Mouse (Mus musculus) heart, adult 11 months (tissue): ENCODE measurements around the gene C1s1.
"Not testable (repeated sequence)": the region's sequence is repeated elsewhere in the genome, so short reads cannot be mapped to it uniquely, and the experiment has no call there.

Experiments
- DNase-seq: peaks from one replicate; pipeline ENCODE4 v3.0.0; 2022

The C1s1 gene

GRCm38 (mm10) chr6:124542284-124542683, at the start of gene C1s1:
C1s1 (minus strand) TSS chr6:124542359.
- peak; percentile 97 for DNase-seq

- peak; percentile 74 for DNase-seq
These were observed 46.6 kb upstream of the C1s1 start for GRCm38 (mm10) chr6:124588771-124589170.

GRCm38 (mm10) chr6:124586266-124586665, 44.1 kb upstream of the C1s1 start:
- no peak for DNase-seq

DNA sequence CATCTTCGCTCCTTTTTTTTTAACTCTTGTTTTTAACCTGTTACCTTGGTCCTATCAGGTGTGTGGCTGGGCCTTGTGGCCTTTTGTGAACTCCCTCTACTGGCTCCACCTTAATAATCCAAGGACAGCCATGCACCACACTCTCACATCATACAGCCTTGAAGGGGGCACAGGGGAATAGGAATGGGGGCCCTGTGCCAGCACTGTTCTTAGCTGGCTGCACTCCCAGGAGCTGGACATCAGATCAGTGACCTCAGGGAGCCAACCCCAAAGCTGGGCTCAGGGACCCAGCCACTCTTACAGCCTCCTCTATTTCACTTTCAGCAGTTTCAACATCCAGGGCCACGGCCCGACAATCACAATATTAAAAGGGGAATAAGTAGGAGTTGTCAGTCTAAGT, 43.6 kb upstream of the C1s1 start:
- DNase-seq = peak; percentile 92

GRCm38 (mm10) chr6:124584935-124585334, 42.8 kb upstream of the C1s1 start:
- no peak for DNase-seq

DNA sequence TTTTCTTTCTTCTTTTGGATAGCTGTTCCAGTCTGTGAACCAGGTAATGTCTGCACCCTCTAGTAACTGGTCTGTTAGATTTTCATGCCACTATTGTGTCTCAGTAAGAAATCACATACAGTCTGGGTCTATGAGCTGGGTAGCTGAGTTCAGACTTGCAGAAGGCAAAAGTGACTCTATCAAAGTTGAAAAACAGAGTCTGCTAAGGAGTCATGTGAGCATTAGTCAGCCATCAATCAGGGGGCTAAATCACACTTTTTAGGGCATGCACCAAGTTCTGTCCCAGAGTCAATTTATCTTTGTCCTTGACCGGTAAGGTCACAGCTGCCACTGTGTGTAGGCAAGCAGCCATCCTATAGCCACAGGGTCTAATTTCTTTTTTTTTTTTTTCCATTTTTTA, 40.1 kb upstream of the C1s1 start:
- peak; percentile 43 for DNase-seq

DNA sequence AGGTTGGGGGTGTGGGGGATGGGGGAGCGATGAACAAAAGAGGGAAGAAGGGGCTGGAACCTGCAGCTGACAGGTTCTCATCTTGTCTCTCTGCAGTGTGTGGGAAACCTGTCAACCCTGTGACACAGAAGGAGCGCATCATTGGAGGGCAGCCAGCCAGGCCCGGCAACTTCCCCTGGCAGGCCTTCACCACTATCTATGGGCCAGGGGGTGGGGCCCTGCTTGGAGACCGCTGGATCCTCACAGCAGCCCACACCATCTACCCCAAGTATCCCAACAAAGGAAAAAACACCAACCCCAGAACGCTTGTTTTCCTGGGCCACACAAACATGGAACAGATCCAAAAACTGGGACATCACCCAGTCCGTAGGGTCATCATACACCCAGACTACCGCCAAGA, 38.0 kb upstream of the C1s1 start:
- DNase-seq = peak; percentile 66

DNA sequence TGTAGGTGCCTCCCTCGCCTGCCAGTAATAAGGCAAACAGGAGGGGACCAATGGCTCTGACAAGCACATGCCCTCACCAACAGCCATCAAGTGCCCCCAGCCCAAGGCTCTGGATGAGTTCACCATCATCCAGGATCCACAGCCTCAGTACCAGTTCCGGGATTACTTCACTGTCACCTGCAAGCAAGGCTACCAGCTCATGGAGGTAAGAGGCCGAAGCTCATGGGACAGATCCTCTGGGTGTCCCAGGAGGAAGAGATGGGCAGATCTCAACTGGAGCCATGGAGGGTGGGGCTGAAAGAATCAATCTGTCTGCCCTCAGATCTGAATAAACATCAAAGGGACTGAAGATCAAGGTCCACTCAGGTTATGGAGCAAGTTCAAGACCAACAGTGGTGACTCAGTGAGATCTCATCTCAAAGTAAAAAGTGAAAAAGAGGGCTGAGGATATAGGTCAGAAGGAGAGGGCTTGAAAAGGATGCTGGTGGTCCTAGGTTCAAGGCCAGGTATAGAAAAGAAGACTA, 33.1 kb upstream of the C1s1 start:
- DNase-seq = peak; percentile 58

DNA sequence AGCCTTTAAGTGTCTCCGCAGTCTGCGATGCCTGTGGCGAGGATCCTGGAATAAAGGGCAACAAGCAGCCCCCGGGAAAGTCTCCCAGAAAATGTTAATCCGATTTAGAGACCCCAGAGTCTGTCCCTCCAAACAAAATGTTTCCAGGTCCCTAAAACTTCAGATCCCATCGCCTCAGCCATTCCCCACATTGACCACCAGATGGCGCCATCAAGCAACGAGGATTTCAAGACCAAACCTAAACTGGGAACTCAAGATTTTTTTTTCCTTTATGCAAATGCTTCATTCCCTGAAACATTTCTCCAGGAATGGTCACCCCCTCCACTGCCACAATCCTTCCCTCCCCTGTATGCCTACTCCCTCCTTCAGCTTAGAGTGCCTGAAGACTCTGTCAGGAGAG, 27.9 kb upstream of the C1s1 start, which contains the start of gene C1rb:
Gene C1rb (plus strand): TSS at position 269 of the 400 bp plus-strand sequence.
- peak; percentile 88 for DNase-seq

DNA sequence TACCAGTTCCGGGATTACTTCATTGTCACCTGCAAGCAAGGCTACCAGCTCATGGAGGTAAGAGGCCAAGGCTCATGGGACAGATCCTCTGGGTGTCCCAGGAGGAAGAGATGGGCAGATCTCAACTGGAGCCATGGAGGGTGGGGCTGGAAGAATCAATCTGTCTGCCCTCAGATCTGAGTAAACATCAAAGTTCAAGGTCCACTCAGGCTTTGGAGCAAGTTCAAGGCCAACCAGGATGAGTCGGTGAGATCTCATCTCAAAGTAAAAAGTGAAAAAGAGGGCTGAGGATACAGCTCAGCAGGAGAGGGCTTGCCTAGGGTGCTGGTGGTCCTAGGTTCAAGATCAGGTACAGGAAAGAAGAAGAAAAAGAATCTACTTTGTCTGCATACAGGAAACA, 19.5 kb upstream of the C1s1 start:
- peak; percentile 36 for DNase-seq

GRCm38 (mm10) chr6:124561156-124561555, 19.0 kb upstream of the C1s1 start:
- DNase-seq = peak; percentile 52

GRCm38 (mm10) chr6:124555956-124556355, 13.8 kb upstream of the C1s1 start:
- DNase-seq = not testable (repeated sequence)

DNA sequence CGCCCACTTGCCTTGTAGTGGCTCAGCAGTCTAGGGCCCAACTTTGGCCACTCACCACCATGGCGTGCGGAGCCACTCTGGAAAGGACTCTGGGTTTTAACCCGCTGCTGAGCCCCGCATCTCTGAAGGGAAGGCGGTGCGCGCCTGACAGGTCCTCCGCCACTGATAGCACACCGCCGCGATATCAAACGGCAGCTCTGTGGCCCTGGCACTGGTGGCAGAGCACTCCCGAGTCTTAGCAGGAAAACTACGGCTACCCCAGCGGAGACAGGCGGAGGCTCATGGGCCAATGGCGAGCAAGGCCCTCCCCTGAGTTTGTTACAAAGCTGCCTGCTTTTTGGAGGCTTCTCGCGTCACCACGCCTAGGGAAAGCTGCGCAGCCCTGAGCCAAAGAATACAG, 10.6 kb upstream of the C1s1 start:
- DNase-seq = peak; percentile 90

GRCm38 (mm10) chr6:124549023-124549550, 6.9 kb upstream of the C1s1 start:
- peak; percentile 53 for DNase-seq

- DNase-seq = not testable (repeated sequence)
These were observed 5.8 kb upstream of the C1s1 start for GRCm38 (mm10) chr6:124547979-124548378.

GRCm38 (mm10) chr6:124545425-124545824, 3.3 kb upstream of the C1s1 start:
- peak; percentile 55 for DNase-seq

- DNase-seq = peak; percentile 90
These were observed 2.3 kb upstream of the C1s1 start for GRCm38 (mm10) chr6:124544466-124544865.

DNA sequence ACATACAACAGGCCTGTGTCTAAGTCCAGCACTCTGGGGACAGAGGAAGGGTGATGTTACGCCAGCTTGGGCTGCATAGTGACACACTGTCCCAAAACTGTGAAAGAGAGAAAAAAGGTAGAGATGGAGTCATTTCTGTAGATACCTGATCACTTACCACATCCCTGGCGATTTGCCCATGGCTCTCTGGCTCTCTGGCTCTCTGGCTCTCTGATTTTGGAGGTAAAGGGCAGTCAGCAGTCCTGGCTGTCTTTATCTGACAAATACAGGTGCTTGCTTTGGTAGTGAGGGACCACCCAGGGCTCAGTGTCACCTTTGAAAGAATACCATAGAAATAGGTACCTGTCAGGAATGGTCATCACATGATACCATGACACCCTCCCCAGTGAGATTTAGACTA, 983 bp downstream of the C1s1 start:
- DNase-seq = peak; percentile 79

DNA sequence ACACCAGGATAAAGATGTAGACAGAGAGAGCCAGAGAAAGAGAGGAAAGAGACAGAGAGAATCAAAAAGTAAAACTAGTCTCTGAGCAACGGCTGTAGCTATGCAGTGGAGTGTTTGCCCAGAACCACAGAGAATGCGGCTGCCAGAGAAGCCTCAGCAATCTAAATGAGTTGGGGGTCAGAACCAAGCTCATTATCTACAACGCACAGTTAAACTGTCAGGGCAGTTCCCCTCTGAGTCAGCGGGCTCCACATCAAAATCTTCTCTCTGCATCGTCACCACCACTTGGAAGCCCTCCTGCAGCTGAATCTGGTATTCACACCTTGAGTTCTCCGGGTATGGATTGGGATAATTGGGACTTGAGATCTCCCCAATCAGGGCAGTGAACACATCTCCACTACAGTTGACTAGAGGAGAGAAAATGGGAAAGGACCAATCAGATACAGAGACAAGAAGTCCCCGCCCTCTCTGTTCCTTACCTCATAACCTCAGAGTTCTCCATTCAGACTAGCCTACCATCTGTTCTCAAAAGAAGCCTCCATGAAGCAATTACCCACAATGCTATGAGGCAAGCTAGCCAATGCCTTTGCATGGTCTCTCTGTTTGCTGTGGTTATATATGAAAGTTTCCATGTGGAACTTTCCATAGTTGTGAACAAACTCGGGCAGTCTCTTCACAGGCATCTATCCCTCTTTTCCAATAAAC, 5.9 kb downstream of the C1s1 start:
- DNase-seq = peak; percentile 66

GRCm38 (mm10) chr6:124531077-124531476, 11.1 kb downstream of the C1s1 start:
- DNase-seq = peak; percentile 70

DNA sequence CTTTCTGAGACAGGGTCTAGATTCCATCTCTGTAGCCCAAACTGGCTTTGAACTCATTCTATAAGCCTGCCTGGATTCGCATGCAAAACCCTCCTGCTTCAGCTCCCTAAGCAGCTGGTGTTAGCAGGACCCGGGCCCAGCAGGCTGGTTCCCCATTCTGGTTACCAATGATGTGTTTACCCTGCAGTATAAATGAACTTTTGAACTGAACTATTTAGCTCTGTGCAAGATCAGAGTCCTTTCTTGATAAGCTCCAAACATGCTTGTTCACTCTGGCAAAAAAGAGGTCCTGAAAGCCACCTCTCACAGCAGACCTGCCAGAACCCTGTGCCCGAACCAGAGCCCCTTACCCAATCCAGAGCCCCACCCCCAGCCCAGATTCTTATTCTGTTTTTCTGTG, 14.3 kb downstream of the C1s1 start:
- DNase-seq = no peak

GRCm38 (mm10) chr6:124522082-124522481, 20.1 kb downstream of the C1s1 start:
- DNase-seq = not testable (repeated sequence)

GRCm38 (mm10) chr6:124517733-124518132, 24.4 kb downstream of the C1s1 start:
- not testable (repeated sequence) for DNase-seq

DNA sequence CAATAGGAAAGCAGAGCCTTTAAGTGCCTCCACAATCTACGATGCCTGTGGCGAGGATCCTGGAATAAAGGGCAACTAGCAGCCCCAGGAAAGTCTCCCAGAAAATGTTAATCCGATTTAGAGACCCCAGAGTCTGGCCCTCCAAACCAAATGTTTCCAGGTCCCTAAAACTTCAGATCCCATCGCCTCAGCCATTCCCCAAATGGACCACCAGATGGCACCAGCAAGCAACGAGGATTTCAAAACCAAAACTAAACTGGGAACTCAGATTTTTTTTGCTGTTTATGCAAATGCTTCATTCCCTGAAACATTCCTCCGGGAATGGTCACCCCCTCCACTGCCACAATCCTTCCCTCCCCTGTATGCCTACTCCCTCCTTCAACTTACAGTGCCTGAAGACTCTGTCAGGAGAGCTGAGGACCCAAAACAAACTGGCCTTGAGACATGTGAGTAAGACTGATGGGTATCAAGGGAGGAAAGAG, 29.8 kb downstream of the C1s1 start, which contains the start of gene C1ra:
Gene C1ra (plus strand): TSS at position 51 of the 482 bp plus-strand sequence.
- peak; percentile 95 for DNase-seq
